Mouse (Mus musculus) ES-CJ7 (cell line): ENCODE data around the gene Mmp2.

Experiments used
- DNase-seq: peaks from one replicate; pipeline ENCODE4 v3.0.0; 2011; ENCODE audit warnings: low read depth, low spot score

Mmp2 gene

DNA sequence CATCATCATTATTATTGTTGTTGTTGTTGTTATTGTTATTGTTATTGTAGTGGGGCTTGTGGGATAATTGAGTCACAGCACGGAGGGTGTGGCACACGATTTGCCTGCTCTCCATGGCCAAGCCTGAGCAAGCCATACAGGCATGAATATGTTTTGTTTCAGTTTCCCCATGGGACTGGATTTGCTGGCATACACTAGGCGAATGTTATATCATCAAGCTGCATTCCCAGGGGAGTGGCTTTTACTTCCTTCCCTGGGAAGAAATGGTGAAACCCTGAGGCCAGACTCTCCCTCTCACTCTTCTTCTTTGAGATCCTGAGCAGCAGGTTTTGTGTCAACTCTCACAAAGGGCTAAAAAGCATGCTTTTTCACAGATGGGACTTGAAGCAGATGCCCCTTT is 11.5 kb downstream of the Mmp2 start:
- DNase-seq: no peak

DNA sequence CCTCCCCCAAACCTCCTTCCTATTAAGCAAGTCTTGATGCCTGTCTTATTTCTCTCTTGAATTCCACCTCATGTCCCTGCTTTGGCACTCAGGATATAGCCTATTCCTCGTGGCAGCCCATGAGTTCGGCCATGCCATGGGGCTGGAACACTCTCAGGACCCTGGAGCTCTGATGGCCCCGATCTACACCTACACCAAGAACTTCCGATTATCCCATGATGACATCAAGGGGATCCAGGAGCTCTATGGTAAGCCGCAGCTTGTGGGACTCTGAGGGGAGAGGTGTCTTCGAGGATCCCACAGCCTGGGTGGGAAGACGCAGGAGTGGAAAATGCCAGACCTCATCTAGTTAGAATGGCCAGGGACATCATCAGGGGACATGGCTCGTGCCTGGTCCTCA is 12.1 kb downstream of the Mmp2 start:
- no peak for DNase-seq

DNA sequence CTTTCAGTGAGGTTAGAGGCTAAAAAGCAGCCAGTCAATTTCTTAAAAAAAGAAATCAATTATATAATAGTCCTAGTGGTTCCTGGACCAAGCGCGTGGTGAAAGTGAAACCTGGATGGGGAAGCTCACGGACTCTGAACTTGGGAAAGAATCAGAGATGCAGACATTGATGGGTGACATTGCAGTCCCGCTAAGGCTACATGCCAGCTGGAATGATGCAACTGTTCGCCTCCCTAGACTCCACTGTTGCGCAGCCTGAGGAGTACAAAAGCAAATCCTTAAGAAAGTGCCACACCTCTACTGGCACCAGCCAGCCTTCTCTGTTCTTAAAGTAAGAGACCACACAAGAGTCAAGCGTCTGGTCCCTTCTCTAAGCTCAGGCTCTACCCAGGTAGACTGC is 12.8 kb downstream of the Mmp2 start:
- DNase-seq: no peak

DNA sequence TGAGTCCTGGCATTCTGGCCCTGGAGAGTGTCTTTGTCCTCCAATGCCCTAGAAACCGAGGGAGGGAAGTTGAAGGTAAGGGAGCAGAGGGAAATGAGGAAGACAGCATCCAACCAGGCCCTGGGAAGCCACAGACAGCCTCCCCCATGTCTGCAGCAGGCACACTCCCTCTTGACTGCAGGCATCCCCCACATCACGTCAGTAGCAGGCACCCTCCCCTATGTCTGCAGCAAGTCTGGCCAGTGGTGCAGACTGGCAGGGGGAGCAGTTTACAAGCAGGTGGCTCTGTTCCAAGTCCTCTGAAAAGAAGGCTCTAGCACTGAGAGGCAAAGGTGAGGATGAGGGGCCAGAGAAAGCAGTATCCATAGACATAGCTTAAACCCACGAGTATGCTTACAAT is 19.6 kb downstream of the Mmp2 start:
- DNase-seq: no peak

DNA sequence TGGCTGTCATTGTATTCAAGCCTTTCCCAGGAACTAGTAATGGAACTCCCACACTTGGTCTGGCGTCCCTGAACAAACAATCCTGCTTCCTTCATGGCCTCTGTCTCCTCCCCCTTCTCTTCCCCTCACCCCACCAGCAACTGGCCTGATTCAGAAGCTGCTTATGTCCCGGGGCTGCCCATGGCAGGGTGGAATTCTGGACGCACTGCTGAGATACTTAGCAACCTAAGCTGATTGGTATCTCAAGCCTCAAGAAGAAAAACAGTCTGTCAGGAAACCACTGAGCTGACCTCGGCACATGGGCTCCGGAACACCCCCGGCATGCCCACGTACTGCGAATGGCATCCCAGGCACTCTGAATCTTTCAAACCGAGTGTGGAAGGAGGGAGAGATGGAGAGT is 20.2 kb downstream of the Mmp2 start:
- DNase-seq: no peak

DNA sequence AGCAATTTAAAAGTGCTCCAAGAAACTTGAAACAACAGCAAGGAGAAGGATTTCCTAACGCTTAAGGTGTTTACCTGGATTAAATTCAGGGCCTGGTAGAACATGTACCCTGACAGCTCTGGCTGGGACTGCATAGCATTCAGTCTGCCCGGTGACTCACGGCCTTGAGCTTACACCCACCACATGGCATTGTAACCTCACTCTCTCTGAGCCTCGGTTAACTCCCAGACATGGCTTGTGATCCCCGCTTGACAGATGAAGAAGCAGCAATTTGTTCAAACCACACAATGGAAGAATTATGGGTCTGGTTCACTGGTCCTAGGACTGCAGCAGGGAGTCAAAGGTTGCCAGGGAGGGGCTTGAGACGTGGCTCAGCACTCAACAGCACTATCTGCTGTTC is 22.2 kb downstream of the Mmp2 start:
- DNase-seq: peak; percentile 14

DNA sequence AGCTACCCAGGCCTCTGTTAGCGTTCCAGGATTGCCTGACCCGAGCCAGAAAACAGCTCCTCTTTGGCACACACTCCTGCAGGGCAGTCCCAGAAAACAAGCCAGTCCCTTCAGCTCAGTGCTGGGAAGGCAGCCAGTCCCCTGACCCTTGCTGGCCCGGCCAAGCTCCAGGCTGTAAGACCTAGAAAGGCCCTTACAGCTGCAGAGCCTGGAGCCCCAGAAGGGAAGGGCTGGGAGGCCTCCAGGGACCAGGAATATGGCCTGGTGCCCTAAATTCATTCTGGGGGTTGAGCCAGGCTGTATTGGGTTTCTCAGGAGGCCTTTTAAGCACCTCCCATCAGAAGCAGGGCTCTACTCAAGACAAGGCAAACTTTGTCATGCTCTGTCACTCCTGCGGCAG is 23.1 kb downstream of the Mmp2 start:
- no peak for DNase-seq

DNA sequence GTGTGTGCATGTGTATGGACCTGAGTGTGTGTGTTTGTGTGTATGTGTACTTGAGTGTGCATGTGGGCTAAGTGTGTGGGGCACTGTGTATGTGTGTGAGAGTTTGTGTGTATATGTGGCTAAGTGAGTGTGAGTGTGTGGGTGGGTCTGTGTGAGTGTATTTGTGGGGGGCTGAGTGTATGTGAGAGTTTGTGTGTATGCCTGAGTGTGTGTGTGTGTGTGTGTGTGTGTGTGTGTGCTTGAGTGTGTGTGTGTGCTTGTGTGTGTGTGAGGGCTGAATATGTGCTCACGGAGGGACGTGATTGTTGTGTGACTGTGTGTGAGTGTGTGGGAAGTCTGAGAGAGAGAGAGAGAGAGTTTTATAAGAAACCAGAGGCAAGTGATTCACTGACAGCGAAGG is 24.3 kb downstream of the Mmp2 start:
- DNase-seq: no peak

DNA sequence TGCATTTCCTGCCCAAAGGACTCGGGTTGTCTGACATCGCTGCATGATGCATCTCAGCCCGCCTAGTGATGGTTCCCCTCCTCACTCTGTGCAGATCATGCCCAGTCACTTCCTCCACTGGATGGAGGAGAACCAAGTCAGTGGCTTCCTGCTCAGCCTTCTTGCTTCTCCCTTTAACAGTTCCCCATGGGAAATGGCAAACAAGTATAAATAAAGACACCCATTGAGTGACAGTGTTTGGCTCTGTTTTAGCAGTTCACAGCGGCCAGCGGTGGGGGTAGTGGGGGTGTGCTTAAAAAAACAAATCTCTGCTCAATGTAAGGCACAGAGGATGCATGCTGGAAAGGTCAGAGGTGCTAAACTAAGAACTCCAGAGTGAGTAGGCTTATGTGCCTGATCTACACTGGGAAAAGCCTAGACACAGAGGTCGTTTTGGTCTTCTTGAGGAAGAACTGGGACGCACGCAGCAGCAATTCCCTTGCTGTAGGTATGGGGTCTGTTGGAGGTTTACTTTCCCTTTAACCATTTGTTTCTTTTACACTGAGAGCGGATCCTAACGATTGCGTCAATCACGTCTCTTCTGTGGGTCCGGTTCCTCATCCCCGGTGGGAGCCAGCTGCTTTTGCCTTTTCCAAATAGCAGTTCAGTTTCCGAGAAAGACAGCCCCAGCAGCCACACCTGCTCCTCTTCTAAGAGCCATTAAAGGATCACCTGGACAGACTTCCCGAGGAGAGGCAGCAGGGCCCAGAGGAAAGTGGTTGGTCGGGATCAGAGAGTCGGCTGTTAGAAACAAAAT is 26.3 kb downstream of the Mmp2 start:
- no peak for DNase-seq

DNA sequence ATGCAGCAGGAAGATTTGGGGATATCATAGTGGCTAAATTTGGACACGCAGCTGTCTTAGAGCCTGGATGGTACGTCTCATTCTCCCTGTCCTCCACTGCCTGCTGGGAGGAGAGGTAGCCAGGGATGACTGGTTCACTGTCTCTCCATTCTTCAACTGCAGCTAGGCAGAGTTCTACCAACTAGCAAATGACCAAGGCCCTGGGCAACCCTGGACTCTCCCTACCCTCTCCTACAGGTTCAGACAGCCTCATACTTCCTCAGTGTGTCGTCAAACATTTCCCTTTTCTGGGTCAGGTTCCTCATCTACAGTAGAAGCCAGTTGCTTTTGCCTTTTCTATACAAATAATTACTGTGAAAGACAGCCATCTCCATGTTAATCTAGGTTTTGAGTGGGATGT is 27.6 kb downstream of the Mmp2 start:
- DNase-seq: no peak

DNA sequence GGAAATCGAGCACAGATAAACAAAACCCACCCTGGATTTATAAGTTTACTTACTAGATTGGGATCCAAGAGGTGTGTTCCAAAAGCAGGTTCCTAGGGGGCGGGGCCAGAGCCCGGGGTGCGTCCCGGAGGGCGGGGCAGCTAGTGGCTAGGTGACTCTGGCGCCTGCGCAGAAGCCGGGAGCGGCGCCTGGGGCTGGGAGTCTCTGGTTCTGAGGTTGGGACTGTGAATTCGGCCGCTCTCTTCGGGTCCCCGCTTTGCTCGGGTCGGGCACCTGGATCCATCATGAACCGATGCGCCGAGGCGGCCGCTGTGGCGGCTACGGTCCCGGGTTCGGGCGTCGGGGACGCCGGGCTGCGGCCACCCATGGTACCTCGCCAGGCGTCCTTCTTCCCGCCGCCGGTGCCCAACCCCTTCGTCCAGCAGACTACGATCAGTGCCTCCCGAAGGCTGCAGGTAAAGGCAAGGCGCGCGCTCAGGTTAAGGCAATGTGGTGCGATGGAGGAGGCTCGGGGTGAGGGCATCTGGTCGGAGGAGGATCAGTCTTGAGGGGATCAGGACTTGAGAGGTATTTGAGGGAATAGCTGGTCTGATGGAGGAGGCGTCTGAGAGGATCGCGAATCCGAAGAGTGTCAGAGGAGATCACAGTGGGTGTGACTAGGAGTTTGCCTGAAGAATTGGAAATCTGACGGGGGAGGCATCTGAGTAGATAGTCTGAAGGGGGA is 28.2 kb downstream of the Mmp2 start, which contains the start of gene Lpcat2:
Lpcat2 (plus strand) TSS at position 169 of the 724 bp plus-strand sequence.
- peak; percentile 82 for DNase-seq

DNA sequence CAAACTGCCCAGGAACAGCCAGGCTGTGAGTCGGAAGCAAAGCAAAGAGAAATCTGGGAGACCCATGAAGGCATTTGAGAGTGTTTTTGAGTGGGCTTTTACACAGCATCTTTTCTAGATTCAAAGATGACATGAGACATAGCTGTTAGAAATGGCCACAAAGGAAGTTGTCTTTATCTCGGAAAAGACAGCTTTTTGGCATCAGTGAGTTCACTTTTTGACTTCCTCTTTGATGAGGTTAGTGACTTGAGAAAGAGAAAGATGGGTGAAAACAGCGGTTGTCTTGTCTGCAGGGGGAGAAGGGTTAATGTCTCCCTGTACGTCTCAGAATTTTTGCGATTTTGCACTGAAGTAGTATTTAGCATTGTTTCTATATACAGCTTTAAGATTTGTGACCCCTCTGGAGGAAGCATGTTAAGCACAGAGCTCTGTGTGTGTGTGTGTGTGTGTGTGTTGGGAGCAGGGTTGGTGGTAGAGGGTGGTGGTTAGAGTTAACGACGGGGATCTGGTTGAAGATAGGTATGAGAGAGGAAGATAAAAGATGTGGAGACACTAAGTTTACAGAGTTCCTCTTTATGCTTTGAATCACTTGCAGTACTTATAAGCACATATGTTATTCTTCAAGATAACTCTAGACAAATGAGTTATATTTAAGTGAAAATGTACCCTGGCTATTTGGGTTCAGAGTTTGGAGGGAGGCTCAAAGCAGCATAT is 29.3 kb downstream of the Mmp2 start:
- no peak for DNase-seq

DNA sequence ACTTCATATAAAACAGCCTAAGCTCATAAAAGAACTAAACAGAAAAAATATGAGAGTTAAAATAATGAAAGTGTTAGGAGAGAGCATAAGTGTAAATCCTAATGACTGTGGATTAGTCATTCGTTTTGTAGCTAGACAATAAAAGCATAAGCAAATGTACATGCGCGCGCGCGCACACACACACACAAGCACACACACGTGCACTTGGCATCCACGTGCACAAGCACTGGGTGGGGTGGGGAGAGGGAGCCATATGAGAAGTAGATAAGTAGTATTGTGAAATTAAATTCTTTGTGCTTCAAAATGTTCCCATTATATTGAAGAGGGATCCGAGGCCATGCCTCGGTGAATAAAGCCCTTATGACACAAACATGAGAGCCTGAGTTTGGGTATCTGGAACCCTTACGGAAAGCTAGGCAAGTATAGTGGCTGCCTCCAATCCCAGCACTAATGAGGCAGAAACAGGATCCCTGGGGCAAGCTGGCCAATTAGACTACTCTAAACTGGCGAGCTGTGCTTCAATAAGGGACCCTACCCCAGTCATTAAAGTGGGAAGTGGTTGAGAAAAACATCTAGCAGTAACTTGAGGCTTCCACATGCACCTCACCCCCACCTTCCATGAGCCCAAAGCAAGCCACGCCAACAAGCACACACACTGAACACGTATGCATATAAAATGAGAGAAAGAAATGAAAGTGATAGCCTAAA is 31.5 kb downstream of the Mmp2 start:
- DNase-seq: no peak

DNA sequence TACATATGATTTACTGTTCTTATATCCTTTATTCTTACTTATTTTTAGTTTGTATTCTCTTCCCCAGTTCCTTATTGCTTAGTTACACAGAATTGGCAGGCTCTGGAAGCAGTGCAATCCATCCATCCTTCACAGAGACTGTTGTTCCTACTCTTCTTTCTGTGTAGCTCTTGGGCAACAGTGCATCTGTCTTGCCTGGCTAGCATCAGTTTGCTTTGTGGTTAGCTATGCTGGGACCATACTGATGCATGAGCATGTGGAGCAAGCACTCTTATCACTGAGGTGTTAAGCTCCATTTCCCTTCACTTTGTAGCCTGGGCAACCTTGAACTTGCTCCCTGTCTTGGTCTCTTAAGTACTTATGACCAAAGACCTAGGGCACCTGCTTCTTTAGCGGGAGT is 34.9 kb downstream of the Mmp2 start:
- DNase-seq: no peak

DNA sequence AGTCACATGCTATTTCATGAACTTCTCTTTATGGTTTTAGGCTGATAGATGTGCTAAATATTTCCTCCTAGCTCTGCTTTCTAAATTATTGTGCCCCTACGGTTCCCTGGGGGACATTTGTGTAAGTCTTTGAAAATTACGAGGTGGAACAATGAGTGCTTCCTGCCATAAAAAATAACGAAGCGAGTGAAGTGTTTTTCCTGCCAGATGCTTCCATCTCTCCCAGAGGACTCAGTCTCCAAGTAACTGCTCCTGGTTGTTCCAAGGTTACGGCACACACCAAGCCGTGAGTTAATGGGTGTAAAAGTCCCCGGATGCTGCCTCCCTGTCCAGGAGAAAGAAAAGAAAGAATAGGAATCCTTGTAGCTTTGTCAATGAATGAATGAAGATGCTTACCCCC is 43.2 kb downstream of the Mmp2 start:
- no peak for DNase-seq

DNA sequence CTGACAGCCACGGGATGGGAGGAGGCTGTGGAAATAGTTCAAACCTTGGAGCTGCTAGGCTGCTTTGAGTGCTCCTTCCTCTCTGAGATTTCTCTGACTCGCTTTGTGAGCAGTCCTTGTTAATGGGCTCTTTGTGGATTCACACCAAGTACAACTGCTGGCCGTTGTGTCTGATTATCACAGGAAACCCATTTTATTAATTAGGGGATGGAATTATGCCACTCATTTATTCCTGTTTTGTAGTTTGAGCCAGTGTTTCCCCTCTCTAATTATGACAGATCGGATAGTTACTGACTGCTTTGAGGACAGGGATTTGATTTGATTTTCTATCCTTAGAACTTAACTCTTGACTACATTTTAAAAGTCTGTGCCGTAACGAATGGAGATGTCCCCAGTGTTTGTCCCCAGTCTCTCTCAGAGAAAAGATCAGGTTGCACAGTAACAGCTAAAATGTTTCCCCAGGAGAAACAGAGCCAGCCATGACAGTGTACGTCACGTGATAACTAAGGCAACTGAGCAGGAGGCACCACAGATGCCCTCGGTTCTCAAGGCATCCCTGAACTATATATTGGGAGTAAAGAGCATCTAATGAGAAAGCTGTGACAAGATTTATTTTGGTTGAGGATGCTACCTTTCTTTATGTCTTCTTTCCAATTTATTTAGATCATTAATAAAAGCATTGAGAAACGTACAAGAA is 45.1 kb downstream of the Mmp2 start:
- no peak for DNase-seq

DNA sequence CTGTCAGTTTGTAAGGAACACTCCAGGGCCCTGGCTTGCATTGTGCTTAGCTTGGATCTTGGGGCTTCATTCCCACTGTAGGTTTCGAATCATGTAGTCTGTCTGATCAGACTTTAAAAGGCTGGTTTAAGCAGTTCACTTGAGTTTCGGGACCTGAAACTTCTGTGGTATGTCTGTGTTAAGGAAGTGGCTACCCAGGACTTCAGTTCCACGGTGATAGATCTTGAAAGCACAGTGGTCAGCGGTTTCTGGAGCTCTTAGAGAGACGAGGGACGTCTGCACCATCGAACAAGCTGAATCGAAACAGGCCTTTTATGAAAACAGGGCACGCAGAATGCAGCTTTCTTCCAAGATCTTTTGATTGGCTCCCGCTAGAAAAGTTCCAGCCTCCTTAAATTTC is 48.7 kb downstream of the Mmp2 start:
- no peak for DNase-seq

DNA sequence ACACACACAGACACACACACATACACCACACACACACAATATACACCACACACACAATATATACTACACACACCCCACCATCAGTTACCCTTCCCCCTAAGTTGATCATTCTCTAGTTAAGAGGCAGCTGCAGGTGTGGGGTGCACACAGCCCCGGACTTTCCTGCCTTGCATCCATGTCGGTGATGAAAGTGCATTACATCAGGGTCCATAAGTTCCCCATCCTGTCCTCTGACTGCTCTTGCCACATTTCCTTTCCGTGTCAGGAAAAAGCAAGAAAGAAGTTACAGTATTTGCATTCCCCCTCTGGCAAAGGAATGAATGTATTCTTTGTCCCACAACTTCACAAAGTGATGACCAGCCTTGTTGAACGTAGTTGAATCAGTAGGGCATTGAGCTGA is 54.2 kb downstream of the Mmp2 start:
- no peak for DNase-seq

DNA sequence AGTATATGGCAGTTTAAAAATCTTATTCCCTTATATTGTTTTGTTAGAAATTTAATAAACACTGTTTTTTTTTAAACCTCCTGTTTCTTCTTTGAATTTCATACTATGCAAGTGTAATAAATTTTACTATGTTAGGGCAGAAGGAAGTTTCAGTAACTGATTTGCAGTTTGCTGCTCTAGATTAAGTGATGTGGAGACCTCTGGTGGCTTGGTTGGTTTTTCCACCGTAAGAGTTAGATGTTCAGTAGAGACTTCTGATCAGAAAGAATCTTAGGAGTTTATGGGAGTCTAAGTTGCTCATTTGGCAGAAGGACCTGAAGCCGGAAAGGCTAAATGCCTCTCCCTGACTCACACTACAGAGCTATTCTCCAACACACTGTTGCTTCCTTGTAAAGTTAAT is 56.7 kb downstream of the Mmp2 start:
- DNase-seq: no peak

DNA sequence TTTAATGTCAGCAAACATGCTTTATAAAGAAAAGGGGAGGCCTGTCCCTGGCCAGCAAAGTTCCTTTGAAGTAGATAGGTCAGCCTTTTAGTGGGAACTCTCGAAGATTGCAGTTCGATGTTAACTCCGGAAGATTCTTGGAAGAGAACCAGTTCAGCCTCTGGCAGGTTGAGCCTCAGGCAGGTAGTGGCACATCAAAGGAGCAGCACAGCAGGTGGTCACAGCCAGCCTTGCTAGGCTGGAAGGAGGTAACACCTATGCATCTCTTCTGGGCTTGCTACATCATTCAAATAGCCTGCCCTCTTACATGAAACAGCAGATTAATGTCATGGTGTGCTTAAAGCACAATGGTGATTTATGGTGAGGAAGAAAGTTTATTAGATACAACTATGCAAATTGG is 65.1 kb downstream of the Mmp2 start:
- DNase-seq: peak; percentile 54

DNA sequence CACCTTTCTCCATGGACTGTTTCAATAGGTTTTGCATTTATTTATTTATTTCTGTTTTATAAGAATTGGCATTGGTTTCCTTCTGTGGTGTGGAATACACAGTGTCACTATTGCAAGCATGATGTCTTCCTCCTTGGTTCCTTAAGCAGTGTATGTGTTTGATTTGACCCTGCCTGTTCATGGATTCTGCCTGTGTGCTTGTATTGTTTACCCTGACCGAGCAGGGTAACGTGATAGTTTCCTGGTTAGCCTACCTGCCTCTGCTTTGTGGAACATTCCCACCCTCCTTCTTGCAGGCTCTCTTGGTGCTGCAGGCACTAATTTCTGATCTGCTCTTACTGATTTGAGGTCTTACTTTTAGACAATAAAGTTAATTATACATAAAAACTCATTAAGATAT is 66.8 kb downstream of the Mmp2 start:
- no peak for DNase-seq
